Mouse (Mus musculus) cerebellum, postnatal 14 days (tissue): ENCODE data around the gene Gpc3.
A peak's percentile ranks its signal among the peaks of the same experiment; 100 is the strongest.
"Not testable (repeated sequence)": the region's sequence is repeated elsewhere in the genome, so short reads cannot be mapped to it uniquely, and the experiment has no call there.

Experiments
- DNase-seq, 2 experiments: peaks; one replicate each; pipeline ENCODE4 v3.0.0; 2021; ENCODE audit warnings: mixed read lengths in 2 of 2

Gene Gpc3

DNA sequence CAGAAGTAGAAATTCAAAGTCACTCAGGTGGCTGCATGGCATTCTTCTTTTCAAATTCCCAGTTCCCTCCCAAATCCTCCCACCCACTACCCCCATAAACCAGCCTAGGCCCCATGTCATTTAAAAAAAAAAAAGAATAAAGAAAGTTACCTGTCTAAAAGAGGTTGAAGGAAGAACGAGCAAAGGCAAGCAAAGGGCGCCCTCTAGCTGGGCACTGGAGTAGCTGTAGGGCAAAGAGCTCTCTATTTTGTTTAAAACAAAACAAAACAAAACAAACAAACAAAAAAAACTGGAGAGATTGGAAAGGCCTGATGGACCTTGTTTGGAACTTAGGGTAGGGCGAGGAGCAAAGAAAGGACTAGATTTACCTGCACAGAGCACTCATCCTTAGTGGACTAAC is 238.6 kb downstream of the Gpc3 start:
- peak; percentile 31 to 39 for DNase-seq

DNA sequence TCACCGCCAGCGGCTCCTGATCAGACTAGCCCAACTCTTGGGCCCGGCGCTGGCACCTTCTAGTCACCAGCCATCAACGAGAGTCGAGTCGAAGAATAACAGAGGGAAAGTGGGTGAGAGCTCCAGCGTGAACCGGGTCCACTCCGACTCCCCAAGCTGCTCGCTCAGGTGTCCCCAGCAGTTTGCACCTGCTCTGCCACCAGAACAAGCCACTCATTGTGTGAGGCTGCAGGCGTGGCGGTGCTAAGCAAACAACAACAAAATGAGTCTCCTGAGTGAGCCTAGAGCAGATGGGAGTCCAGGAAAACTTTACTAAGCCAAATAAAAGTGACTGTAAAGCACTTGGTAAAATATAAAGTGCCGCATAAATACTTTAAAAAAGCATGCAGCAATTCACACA is 239.5 kb downstream of the Gpc3 start:
- no peak for DNase-seq

DNA sequence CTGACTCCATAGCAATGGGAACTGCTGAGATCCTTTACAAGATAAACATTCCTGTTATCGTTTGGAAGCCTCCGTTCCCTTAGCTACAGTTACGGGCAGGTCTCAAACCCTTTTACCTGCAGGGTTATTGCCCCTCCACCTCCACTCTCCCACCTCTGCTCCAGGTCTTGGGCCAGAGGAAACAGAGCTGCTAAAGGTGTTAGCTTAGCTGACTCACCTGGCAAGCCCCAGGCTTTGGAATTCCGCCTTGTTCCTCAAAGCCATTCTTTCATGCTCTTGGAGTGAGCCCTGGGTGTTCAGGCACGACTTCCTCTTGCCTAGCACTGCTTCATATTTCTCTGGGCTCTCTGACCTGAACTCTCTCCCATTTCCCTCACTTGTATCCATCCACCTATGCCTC is 241.3 kb downstream of the Gpc3 start:
- no peak for DNase-seq

DNA sequence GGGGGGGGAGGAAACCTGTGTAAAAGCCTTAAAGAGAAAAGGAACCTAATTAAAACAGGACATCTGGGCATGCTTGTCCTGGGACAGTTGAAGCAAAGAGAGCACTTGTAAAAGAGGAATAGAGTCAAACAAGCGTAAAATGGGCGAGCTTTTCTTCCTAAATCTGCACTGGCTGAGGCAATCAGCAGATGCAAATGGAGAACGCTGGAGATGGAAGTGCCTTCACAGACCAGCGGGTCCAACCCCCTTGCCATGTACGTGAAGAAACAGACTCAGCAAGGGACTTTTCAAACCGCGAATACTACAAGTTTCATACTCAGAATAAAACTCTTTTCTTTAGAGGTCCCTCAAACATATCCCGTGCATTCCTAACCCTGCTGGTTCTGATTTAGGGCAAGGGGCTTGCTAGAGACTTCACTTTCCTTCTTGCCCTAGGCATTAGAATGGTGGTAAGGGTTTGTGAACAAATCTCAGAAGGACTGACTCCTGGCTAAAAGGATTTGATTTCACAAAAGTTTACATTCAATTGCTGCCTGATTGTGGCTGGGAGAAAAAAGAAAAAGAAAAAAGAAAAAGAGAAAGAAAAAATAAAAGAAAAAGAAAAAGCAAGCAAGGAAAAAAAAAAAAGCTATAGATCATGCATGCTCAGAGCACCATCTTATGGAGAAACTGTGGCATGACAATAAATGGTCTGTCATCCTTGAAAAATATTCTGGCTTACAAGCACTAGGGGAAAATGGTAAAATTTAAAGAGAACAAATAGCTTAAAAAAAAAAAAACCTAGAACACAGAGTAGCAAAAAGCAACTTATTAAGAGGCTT is 243.6 kb downstream of the Gpc3 start:
- peak; percentile 3 to 31 for DNase-seq

DNA sequence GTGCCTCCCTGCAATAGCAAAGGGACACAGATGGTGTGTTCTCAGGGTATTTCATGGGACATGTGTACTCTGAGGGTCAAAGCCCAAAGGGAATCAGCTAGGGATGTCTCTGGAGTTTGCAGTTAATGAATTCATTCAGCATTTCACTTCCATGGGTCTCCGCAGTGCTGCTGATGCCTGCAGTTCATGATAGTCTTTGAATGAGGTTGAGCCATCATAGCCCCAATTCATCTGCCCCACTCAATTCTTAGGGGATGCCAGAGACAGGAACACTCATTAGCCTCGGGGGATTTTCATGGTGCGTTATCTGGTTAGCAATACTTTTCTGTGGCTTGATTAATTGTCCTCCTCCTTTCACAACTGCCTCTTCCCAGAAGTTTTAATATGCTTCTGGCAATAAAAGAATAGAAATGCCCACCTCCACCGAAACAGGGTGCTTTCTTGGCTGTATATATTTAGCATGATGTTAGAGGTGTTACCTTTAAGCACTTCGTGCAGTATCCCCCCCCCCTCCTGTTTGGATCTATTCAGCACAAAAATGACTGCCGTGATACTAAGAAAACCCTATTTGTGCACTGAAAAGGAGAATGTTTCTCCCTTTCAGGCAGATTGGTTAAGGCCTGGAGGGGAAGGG is 244.3 kb downstream of the Gpc3 start:
- DNase-seq = no peak

DNA sequence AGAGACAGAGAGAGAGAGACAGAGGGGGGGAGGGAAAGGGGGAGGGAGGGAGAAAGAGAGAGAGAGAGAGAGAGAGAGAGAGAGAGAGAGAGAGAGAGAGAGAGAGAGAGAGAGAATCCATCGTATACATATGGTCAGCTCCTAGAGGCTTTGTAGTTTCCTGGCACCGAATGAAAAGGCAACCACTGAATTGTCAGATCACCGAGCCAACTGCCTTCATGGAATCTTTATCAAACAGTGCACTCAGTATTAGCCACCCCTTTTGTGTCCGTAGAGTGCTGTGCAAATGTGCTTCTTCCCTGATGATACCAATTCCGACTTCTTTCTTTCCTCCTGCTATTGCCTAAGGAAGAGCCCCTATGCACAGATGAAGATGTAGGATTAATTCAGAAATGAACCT is 246.9 kb downstream of the Gpc3 start:
- DNase-seq = no peak

DNA sequence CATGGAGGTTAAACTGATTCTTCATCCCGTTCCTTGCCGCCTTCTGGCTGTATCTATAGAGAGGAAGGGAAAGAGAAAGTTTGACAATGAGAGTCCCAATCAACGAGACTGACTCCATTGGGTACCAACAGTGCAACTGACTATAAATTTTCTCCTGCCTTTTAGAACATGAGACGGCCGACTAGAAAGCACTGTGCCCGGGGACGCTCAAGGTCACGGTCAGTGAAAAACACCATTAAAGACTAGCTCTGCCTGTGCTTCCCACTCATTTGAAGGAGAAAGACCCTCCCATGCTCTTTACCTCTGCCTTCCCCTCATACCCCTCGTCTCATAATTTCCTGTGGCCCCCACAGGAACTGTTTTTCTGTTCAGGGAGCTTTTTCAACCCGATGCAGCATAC is 248.0 kb downstream of the Gpc3 start:
- no peak for DNase-seq

DNA sequence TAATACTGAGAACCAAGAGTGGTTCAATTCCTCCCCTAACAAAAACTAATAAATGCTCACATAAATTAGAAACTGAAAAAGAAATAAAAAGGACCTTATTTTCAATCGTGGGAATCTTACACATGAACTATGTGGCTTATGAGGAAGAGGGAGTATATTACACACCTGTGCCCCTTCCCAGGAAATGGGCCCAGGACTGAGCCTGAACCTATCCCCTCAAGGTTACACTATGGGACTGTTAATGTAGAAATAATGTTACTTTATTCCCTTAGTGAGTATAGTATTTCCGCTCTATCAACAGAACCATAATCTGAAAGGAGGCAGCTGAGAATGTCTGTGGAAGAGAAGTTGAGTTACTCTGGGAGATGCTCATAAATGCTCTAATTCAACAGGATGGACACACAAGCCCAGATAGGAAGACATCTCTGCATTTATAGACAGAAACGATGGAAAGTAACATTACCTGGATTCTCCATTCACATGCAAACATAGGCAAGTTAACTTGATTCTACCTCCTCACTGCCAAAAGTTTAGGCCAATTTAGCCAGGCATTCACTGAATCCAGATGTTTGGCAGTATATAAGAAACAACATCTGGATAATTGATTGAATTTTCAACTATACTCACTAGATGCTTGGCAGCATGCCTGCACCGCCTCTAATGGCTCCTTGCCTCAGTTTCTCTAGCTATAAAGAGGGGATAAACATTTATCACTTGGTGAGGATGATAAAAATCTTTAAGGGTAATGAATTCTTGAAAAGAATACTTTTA is 251.3 kb downstream of the Gpc3 start:
- no peak for DNase-seq

DNA sequence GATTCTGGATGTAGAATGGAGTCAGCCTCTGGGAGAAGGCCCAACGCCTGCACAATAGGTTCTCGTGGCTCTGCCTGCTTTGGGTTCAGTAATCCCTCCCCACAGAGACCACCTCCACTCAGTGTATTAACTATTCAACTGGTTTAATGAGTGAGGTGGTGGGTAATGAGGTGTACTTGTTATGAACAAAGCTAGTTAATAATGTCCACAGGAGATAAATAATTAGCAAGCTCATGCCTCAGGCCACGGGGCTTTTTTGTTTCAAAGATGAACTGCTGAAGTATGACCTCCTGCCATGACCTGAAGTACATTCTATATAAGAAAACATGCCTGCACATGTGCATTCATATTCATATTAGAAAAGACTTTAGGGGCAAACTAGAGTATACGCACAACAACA is 260.8 kb downstream of the Gpc3 start:
- DNase-seq = no peak

DNA sequence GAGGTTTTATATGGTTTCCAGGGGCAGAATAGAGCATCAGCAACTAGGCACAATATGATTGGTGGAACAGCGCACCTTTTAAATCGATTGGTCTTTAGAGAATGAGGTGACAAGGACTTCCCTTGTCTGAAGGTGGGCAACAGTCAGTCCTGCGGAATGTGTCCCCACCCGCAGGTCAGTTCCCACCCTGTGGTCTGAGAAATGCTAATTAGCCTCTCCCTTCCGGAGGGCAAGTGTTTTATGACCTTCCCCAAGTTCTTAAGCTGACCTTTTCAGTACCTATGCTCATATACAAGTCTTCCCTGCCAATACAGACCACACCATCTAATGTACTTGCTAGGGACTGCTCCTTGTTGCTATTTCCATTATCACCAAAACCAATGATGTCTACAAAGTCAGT is 263.1 kb downstream of the Gpc3 start:
- DNase-seq = not testable (repeated sequence)

DNA sequence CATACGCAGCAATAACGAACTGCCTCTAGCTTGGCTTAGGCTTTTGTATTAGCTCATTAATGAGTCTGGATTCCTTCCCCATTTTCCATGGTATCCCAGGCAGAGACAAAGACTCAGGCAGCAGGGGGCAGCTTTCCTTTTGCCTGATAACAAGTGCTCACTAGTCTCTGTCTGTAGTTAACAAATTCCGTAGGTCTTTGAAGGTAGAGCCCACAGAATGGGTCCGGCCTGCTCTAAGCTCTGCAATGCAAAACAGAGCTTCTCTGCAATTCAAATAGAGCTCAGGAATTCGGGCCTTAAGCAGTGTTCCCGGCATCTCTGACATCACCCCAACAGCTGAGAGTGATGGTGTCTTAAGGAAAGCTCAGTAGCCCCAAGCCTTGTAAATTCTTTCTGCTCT is 265.0 kb downstream of the Gpc3 start:
- no peak for DNase-seq

DNA sequence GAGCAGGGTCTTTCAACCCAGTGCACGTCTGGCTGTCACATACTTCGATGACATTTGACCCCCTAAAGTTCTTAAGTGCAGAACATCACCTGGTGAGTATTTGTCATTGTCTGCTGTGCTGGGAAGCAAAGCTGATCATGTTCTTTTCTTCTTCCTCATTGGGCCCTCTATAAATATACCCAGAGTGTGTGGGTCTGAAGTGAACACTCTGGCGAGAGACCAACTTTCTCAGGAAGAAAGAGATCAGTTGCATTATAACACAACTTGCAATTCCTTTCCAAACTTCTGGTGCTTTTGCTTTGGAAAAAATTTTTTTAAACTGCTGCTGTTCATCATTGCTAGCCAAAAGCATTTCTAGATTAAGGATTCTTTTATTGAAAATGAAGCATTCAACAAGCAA is 269.7 kb downstream of the Gpc3 start:
- no peak for DNase-seq

DNA sequence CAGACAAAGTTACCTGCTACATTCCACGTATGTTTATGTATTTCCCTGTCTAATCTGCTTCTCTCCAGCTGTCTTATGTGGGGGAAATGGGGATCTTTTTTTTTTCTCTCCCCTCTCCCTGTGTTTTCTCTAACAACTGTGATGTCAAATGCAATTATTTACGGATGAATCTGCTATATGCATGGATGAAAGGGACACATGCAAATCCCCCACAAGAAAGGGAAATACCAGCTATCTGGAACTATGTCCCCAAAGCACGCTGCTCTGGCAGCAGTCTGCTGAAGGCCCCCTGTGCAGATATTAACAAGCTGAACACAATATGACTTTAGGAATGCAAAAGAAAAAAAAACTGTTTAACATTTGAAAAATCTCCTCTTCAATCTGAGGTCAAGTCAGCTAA is 273.5 kb downstream of the Gpc3 start:
- DNase-seq = no peak

DNA sequence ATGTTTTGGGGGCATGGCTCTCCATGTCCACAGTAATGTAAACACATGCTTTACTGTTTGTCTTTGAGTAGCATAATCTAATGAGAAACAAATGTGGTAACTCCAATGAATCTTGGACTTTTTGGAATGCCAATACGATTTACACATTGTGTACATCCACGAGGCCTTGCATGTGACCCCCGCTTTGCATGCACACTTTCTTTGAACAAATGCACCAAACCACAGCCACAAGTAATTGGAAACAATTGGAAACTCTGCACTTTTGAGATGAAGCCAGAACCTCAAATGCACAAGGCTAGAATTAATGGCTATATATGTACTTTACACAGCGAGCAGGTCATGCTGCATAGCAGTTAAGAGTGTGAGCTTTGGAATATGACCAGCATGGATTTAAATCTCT is 292.0 kb downstream of the Gpc3 start:
- no peak for DNase-seq

DNA sequence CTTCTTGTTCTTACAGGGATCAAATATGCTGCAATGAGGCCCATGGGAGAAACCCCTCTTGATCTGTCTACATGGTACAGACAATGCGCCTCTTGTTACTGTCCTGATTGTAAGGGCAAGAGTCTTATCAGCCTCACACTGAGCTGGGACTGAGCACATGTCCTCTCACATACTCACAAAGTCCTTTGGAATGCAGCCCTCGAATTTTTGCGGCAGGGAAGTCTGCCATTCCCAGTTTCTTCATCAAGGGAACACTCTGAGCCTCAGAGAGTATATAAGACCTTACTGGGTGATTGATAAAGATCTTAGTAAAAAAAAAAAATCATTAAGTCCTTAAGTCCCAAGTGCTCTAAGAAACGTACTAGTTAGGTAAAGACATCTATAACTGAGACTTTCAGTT is 293.1 kb downstream of the Gpc3 start:
- no peak for DNase-seq

DNA sequence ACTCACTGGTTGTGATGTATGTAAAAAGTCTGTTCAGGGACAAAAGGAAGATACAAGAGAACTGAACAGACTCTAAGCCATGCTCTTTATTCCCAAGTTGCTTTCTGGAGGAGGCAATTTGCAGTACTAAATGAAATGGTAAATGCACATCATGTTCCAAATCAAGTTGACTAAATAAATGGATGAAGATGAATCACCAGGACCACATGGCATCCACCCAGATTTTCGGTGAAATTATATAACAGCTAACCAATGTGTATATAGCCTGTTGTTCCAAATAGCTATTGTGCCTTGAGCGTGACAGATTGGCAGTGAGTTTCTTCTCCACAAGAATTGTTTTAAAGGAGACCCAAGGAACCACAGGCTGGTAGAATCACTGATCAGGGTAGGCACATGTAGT is 302.8 kb downstream of the Gpc3 start:
- no peak for DNase-seq

DNA sequence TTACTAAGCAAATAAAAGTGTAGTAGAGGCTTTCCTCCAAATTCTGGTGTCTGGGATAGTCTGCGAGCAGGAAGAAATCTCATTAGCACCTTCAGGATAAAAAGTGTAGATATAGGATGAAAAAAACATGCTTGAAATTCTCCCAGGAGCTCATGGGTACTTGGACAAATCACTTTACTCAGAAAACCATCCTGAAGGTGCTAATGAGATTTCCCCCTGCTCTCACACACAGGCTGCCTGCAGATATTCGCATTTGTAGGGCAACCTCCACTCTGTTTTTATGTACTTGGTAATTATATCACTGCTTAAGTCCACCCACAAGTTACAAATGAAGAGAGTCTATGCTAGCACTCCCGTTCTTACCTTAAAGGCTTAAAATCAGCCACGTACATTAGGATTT is 308.5 kb downstream of the Gpc3 start:
- DNase-seq = no peak

DNA sequence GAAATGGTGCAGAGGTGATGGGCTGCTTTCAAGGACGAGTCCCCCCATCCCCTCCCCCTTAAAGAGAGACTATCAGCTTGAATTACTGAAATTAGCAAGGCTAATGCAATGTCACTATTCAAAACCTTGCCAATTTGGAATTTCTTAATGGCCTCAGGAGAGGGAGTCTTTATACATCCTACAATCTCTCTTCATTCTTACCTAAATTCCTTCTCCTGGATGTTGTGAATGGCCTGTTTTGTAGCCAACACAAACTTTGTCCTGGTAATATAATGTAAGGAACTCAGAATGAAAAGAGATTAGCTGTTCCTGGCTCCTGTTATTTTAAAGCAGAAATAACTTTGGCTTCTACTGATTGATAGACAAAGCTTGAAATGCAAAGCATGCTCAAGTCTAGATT is 325.0 kb downstream of the Gpc3 start:
- no peak for DNase-seq

DNA sequence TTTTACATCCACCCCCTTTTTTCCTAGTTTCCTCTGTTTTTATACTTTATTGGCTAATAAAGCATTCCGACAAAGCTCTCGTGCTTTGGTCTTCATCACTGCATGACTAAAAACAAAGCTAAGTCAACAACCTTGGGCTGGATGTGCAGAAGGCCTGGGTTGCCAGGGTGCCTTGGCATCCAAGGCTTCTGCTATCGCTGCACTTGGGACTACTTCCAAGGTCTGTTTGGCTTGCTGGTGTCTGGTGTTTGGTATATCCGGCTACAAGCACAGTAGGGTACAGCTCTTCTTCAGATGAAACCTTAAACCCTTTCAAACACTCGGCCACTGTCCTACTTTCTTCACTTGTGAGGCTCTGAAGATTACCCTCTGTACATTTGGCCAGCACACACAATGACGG is 325.8 kb downstream of the Gpc3 start:
- DNase-seq = peak; percentile 27 to 59

DNA sequence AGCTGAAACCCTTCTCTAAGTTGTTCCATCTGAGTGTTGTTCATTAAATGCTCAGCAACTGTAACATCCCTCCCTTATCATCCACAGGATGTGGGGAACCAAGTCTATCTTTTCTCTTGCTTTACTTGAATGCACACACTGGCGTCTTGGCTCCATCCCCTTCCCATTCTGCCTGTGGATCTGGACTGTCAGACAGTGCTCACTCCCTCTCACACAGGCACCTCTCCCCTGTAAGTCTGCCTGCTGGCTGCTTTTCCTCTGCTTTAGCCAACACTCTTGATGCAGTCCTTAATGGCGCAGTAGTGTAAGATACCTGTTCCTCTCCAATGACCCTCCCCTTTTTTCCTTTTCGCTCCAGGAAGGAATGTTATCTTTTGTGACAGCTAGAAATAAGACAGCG is 331.7 kb downstream of the Gpc3 start:
- peak in 1 of 2 experiments; percentile 22 for DNase-seq

DNA sequence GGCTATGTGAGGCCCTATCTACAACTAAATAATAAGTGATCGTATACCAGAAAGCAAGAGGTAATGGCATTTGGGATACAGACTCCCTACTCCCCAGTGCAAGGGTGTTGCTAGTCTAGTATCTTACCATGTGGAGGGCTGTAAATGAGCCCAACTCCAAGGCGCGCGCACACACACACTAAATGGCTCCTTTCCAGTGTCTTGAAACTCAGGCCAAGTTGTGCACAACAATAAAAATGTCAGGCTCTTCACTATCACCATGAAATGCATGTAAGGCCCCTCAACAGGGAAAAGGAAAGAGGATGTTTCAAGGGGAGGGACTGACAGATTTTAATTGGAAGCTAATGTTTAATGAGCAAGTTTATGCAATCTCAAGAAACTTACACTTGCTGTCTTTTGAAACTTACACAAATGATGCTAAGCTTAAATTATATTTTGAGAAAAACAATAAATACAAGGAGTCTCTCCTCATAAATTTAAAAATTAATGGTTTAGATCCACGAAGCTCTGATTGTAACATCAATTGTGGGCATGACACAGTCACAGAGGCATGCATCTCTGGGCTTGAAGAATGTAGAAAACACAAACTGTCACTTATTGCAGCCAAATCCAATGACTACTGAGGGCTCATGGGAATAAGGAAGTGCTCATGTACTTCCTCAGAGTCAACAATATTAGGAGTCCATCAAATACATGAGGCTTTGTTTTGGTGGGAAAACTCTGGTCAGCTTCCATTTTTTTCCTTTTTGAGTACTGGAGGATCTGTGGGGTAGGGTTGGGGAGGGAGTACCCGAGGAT is 332.4 kb downstream of the Gpc3 start:
- no peak for DNase-seq

DNA sequence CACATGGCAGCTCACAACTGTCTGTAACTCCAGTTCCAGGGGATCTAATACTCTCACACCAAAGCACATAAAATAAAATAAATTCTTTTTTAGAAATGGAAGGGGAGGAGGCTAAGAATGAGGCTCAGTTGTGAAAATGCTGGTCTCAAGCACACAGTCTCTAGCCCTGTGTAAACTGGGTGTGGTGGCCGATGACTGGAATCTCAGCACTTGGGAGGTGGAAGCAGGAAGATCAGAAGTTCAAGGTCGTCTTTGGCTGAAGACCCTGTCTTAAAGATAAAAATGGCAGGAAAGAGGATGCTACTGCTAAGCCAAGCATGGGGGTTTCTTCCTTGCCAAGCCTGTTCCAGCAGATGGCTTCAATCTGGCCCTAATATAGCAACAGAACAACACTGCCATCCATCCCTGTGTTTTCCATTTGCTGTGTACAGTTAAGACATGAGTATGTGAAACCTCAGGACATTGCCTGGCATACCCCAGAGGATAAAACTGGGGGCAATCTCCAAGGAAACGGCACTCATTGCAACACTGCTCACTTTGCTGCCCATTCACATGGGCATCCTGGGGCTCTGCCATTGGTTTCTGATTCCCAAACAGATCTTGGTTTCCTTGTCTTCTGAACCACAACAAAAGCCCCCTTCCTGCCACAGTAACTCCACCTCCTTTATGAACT is 334.9 kb downstream of the Gpc3 start:
- peak; percentile 8 to 30 for DNase-seq

DNA sequence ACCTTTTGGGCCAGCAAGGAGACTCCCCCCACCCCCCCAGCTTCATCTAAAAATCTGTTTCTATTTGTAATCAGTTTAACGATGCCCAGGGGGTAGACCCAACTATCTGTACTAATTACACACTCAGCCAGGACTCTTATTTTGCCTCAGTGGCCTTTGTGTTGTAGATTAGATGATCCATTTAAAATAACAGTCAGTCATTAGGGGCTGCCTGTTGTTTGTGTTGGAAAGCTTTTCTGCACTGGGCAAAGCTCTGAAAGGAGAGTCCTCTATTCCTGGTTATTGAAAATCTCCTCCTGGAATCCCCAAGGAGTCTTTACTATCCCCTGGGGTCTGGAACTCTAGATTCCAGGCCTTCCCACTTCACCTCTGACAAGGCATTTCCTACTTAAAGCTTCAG is 336.2 kb downstream of the Gpc3 start:
- no peak for DNase-seq
